Mouse (Mus musculus) kidney, adult 2 months (tissue): ENCODE measurements at regions not wholly inside any gene's neighbourhood (a gene's known extent, or its start where the extent isn't known, plus 50 kb on each side); places are given as distances from the start of the nearest gene placed in this dataset.

Source experiments
- CTCF ChIP-seq: fragments of 200-500 bp; conservative IDR thresholded peaks from 2 replicates; pipeline ENCODE4 v1.5.1; 2011; ENCODE audit warnings: low read depth, mild to moderate bottlenecking, control low read depth, low read length, moderate library complexity, mixed read lengths; ENCODE audit not compliant: insufficient read depth, insufficient read length
- POLR2A ChIP-seq: fragments of 200-500 bp; IDR thresholded peaks from one replicate; pipeline ENCODE4 v1.6.1; 2011; ENCODE audit warnings: low read depth, low read length, control low read depth

- no peak for TF ChIP-seq CTCF
- TF ChIP-seq POLR2A, result no peak
Observed at GRCm38 (mm10) chr15:27304256-27304655, 162.2 kb upstream of the Ank start.
